Mouse (Mus musculus) heart, embryonic 16.5 days (tissue): ENCODE measurements around the gene Ndrg3. TPM values are rescaled to one million over a fixed set of nuclear protein-coding genes. Genes with fewer than 3 reads are reported as not detected.

Experiments
- ATAC-seq: fragments of 200-750 bp; cut with Nextera tagmentation; replicated peaks from 2 replicates; pipeline ENCODE4 v1.8.0; 2017; ENCODE audit warnings: moderate number of reproducible peaks; ENCODE audit not compliant: insufficient read depth, low FRiP score; ENCODE audit errors: extremely low read depth
- H3K27ac ChIP-seq: fragments of 300-500 bp; sonication (generic); 2 replicates; pipeline ENCODE4 v1.5.1; 2014; ENCODE audit warnings: mild to moderate bottlenecking, low read length, control low read depth, moderate library complexity
- H3K27me3 ChIP-seq: fragments of 300-500 bp; sonication (generic); 2 replicates; pipeline ENCODE4 v1.6.1; 2014; ENCODE audit warnings: low read length, mixed read lengths; ENCODE audit not compliant: control insufficient read depth, insufficient read depth
- H3K36me3 ChIP-seq: fragments of 300-500 bp; sonication (generic); 2 replicates; pipeline ENCODE4 v1.6.1; 2014; ENCODE audit not compliant: control insufficient read depth, insufficient read depth
- H3K4me1 ChIP-seq: fragments of 300-500 bp; sonication (generic); 2 replicates; pipeline ENCODE4 v1.6.1; 2014; ENCODE audit warnings: low read length, mixed read lengths; ENCODE audit not compliant: control insufficient read depth, insufficient read depth
- H3K4me2 ChIP-seq: fragments of 300-500 bp; sonication (generic); 2 replicates; pipeline ENCODE4 v1.6.1; 2014; ENCODE audit warnings: low read depth, mild to moderate bottlenecking, control low read depth, low read length
- H3K4me3 ChIP-seq: fragments of 300-500 bp; sonication (generic); 2 replicates; pipeline ENCODE4 v1.5.1; 2014; ENCODE audit warnings: mild to moderate bottlenecking, control low read depth, low read length
- H3K9ac ChIP-seq: fragments of 300-500 bp; sonication (generic); 2 replicates; pipeline ENCODE4 v1.6.1; 2014; ENCODE audit warnings: low read length, control low read depth
- H3K9me3 ChIP-seq: fragments of 300-500 bp; sonication (generic); replicated peaks from 2 replicates; pipeline ENCODE4 v1.6.1; 2016; ENCODE audit warnings: low read length; ENCODE audit not compliant: control insufficient read depth
- WGBS: fragments of 180-500 bp; shearing (Covaris S2); extraction: QIAGEN DNeasy Blood & Tissue Kit; methylation state at CpG from one replicate; pipeline ENCODE4 v1.1.7; 2014; 5-methylcytosine and 5-hydroxymethylcytosine counted together
- polyA plus RNA-seq: library from polyadenylated mRNA; unstranded; fragments of >200 nt; fragmentation: Nextera tagmentation; extraction: Ambion mirVana; gene quantifications from 2 replicates; pipeline ENCODE4 v1.2.1, GENCODE M21; 2015

Ndrg3 gene
- polyA plus RNA-seq, 1 experiment from 2014 or later = 60.0 TPM

DNA sequence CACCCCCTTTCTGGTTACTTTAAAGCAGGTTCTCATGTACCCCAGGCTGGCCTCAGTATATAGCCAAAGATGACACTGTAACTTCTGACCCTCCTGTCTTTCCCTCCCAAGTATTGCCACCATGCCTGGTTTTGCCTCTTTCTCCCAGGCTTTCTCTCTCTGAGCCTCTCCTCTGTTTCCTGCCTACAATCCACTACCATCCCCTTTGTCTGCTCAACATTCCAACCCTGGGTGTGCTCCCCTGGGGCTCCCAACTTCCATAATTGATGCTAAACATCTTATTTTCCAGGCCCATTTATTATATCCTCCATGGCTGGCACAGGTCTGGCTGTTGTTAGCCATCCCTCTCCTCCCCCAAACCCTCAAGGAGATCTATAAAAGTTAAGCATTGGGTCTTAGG is 16.7 kb upstream of the Ndrg3 start:
- no peaks in the 10 kb centered on the region for H3K9me3 ChIP-seq

DNA sequence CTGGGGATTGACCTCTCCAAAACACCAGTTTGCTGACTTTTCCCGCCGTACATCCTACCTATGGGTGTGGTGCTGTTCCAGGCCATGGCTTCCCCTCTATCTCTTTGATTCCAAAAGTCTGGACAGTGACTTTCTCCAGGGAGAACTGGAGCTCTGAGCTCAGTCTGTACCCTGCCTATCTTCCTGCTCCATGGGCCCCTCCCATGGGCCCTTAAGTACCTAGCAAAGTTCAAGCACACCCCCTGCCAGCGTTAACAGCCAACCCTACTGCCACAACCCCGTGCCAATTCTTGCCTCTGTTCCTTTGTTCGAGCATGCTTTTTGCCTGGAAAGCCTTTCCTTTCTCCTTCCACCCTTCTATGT is 15.4 kb upstream of the Ndrg3 start:
- peaks cover 4% of the 10 kb centered on the region; the same call in 1 of the 2 replicates for H3K36me3 ChIP-seq
- H3K4me2 ChIP-seq = peak overlapping the region; percentile 87
- H3K9me3 ChIP-seq = no peaks in the 10 kb centered on the region
- peak overlapping the region; percentile 87 for H3K27ac ChIP-seq
- ATAC-seq = peak; percentile 21
- peak overlapping the region; percentile 77 for H3K4me3 ChIP-seq
- H3K27me3 ChIP-seq = no peaks in the 10 kb centered on the region
- peaks cover 16% of the 10 kb centered on the region for H3K4me1 ChIP-seq
- H3K9ac ChIP-seq = peak overlapping the region; percentile 88
- WGBS = 17% methylated on average over 5 of the region's 5 CpGs

More for the DNA sequence above, 16.7 kb upstream of the Ndrg3 start:
- ATAC-seq = no peak
- Histone ChIP-seq H3K27ac (no peak overlapping the region), H3K9ac (no peak overlapping the region), H3K36me3 (peaks cover 4% of the 10 kb centered on the region; the same call in 1 of the 2 replicates), H3K27me3 (no peaks in the 10 kb centered on the region), H3K4me2 (no peak overlapping the region), H3K4me1 (peaks cover 16% of the 10 kb centered on the region), H3K4me3 (no peak overlapping the region)

DNA sequence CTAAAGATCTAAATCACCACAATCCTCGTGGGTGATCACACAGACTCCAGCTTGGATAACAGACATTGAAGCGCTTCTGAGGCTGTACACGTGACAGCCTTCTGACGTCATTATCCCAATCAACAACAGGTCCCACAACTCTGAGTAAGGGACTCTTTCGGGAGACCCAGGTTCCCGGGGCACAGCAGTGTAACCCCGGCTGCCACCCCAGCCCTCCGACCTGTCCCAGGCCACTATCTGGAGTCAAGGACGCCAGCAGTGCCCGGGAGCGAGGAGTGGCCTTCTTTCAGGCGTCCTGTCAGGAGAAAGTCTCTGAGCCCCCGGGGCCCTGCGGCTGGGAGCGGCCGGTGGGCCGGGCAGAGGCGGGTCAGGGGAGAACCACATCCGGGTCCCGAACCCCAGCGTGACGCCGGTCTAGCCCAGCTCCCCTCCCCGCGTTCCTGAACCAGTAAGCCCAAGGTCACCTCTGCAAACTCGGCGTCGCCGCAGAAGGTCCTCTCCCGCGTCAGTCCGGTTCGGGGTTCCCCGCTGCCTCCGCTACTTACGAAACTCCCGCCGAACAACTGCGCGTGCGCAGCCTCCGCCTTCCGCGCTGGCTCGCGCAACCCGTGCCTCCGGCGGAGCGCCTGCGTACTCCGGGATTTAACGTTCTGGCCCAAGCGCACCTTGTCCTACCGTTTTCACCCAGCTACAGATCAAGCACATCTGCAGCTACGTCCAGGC is 14.8 kb upstream of the Ndrg3 start, which contains the start of gene Dsn1:
Gene Dsn1, minus strand, starts transcription at position 644 of the 723 bp plus-strand sequence.
- Histone ChIP-seq H3K27me3 (no peaks in the 10 kb centered on the region), H3K9ac (peak within 1 kb of the TSS; percentile 88), H3K4me3 (peak within 1 kb of the TSS; percentile 77), H3K27ac (peak within 1 kb of the TSS; percentile 87), H3K36me3 (peaks cover 4% of the 10 kb centered on the region; the same call in 1 of the 2 replicates), H3K4me2 (peak within 1 kb of the TSS; percentile 87), H3K4me1 (peaks cover 16% of the 10 kb centered on the region), H3K9me3 (no peaks in the 10 kb centered on the region)
- under 1% methylated on average over 56 of the region's 56 CpGs for WGBS
- ATAC-seq = peak; percentile 81

DNA sequence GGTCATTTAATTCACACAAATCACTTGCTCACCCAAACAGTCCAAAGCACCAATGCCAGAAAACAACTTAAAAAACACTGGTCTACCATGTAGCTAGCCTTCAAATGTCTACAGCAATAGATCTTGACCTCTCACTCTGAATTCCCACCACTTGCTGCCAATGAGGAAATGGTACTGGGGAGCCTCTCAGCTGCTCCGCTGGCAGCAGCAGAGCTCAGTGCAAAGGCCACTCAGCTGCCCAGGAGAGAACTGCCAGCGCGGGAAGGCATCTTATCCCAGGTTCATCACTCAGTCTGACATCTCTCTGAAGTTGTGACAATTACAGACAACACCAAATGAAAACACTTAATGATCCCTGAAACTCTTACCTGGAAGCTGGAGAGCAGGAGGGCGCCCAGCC is 10.5 kb upstream of the Ndrg3 start:
- Histone ChIP-seq H3K27me3 (no peaks in the 10 kb centered on the region), H3K4me3 (no peak overlapping the region), H3K4me2 (no peak overlapping the region), H3K9ac (no peak overlapping the region), H3K36me3 (peaks cover 22% of the 10 kb centered on the region), H3K4me1 (peaks cover 9% of the 10 kb centered on the region), H3K27ac (no peak overlapping the region), H3K9me3 (no peaks in the 10 kb centered on the region)
- WGBS = 84% methylated on average over 4 of the region's 4 CpGs
- ATAC-seq = no peak

DNA sequence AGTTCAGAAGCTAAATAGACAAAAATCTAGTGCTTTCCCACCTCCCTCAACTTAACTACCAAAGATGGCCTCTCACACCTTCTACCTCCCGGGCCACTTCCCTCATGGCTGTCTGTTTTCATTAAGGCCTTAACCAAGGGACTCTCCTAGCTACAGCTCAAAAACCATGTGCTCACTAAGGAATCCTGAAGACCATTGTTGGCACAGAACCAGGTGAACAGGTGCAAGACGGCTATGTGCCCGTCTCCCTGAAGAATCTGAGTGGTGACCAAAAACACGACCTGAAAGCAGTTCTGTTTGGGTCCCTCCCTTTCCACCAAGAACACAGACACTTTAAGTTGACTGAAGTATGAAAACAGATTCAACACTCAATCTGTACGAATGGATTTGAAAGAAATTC is 6.4 kb upstream of the Ndrg3 start:
- H3K36me3 ChIP-seq = peaks cover 41% of the 10 kb centered on the region
- no peaks in the 10 kb centered on the region for H3K27me3 ChIP-seq
- no peak for ATAC-seq
- no peak overlapping the region for H3K9ac ChIP-seq
- H3K27ac ChIP-seq = no peak overlapping the region
- no peaks in the 10 kb centered on the region for H3K9me3 ChIP-seq
- H3K4me3 ChIP-seq = no peak overlapping the region
- no peak overlapping the region for H3K4me2 ChIP-seq
- no peaks in the 10 kb centered on the region for H3K4me1 ChIP-seq
- WGBS = 84% methylated on average over 5 of the region's 5 CpGs

DNA sequence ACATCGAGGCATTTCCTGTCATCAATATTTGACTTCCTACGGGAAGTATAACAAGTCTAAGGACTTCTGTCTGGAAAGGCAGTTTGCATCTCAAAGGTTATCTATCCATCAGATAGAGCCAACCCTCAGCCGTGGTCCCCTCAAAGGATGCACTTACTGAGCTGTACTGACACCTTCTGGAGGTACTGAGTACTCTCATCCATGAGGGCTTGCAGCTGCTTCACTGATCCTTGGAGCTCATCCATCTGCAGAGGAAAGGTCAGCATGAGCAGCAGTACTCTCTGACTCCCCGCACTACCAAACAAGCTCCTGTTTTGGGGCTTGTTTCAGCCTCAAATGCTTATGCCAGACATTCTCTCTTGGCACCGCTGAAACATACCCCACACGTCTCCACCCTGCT is 4.7 kb upstream of the Ndrg3 start:
- Histone ChIP-seq H3K4me3 (no peak overlapping the region), H3K9ac (no peak overlapping the region), H3K4me1 (no peaks in the 10 kb centered on the region), H3K9me3 (no peaks in the 10 kb centered on the region), H3K27me3 (no peaks in the 10 kb centered on the region), H3K36me3 (peaks cover 41% of the 10 kb centered on the region), H3K4me2 (no peak overlapping the region), H3K27ac (no peak overlapping the region)
- 58% methylated on average over 6 of the region's 6 CpGs for WGBS
- ATAC-seq = no peak

DNA sequence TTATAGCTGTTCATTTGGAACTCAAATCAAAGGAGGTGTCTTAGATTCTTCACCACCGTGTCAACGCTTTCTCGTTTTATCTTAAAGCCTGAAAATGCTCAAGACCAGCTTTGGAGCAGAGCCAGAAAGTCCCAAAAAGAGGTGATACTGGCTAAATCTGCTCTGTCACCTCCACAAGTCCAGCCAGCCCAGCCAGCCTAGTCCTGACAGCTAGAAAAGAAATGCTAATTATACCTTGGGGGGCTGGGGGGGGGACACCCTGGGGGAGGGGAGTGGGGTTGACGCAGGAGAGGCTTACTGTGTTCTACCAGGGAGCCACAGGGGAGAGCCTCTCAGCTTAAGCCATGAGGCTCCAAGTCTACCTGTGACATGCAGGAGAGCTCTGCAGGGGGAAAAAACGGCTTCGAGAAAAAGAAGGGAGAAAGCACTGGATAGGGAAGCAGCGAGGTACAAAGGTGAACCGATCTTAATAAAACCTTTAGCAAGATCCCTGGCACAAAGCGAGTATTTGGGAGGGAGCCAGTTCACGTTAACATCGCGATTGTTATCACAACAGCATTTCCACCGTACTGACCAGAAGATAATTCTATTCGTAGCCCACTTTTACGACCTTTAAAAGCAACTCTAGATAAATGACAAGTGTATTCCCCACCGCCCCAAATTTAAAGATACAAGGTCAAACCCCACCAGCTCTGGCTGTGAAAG is 977 bp downstream of the Ndrg3 start:
- H3K27me3 ChIP-seq = no peaks in the 10 kb centered on the region
- peaks cover 18% of the 10 kb centered on the region for H3K4me1 ChIP-seq
- peaks cover 13% of the 10 kb centered on the region for H3K36me3 ChIP-seq
- 3% methylated on average over 16 of the region's 16 CpGs for WGBS
- H3K9me3 ChIP-seq = no peaks in the 10 kb centered on the region
- ATAC-seq = no peak
- peak overlapping the region; percentile 77 for H3K27ac ChIP-seq
- peak overlapping the region; percentile 97 for H3K9ac ChIP-seq
- H3K4me3 ChIP-seq = peak overlapping the region; percentile 97
- H3K4me2 ChIP-seq = peak overlapping the region; percentile 94

DNA sequence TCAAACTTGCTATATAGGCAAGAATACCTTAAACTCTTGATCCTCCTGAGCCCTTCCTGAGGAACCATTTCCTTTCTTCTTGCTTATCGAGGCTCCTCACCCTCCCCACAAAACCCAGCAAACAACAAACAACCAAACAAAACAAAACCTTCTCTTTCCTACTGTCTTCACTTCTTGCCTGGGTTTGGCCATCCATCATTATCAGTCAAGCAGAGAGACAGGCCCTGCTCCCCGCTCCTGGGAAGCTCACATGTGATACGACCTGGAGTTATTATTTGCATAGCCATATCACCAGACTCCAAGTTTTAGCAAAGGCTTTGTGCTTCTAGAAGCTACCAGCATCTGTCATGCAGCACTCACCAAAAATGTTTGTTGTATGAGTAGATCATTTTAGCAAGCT is 4.5 kb downstream of the Ndrg3 start:
- ATAC-seq = no peak
- Histone ChIP-seq H3K9ac (no peak overlapping the region), H3K36me3 (0 out of 2 replicates have a peak, but pooled peaks cover 2% of the 10 kb centered on the region), H3K4me2 (no peak overlapping the region), H3K9me3 (no peaks in the 10 kb centered on the region), H3K27ac (no peak overlapping the region), H3K4me1 (peaks cover 26% of the 10 kb centered on the region), H3K27me3 (no peaks in the 10 kb centered on the region), H3K4me3 (no peak overlapping the region)
- 43% methylated on average over 3 of the region's 3 CpGs for WGBS

DNA sequence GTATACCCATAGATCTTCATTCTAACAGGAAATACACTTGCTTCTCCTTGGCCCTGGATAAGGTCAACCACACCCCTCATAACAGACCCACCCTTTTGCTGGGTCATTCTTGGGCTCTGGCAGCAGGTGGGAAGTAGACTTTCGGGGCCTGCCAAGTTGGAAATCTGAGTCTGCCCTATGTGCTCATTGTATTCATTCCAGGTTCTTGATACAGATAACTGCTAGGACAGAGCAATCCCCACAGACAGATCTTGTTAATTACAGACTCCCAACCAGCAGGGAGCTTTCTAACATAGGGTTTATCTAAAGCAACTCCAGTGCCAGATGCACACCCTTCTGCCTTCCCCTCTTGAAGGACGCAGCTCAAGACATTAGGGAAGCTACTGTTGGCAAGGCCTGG is 9.0 kb downstream of the Ndrg3 start:
- Histone ChIP-seq H3K27ac (peak overlapping the region; percentile 80), H3K4me2 (no peak overlapping the region), H3K36me3 (peaks cover 6% of the 10 kb centered on the region; the same call in 1 of the 2 replicates), H3K9ac (no peak overlapping the region), H3K4me1 (peaks cover 19% of the 10 kb centered on the region), H3K9me3 (no peaks in the 10 kb centered on the region), H3K4me3 (no peak overlapping the region), H3K27me3 (no peaks in the 10 kb centered on the region)
- ATAC-seq = peak; percentile 37; the same call in 1 of the 2 replicates
- 32% methylated on average over 2 of the region's 2 CpGs for WGBS
